Mouse (Mus musculus): ENCODE measurements around the gene Npdc1. TPM values are rescaled to one million over a fixed set of nuclear protein-coding genes. Genes with fewer than 3 reads are reported as not detected.
A peak's percentile ranks its signal among the peaks of the same experiment; 100 is the strongest.
"Not testable (repeated sequence)": the region's sequence is repeated elsewhere in the genome, so short reads cannot be mapped to it uniquely, and the experiment has no call there.

Gene Npdc1
- total RNA-seq, 2 experiments from 2014 or later = 33.1 to 35.2 TPM

DNA sequence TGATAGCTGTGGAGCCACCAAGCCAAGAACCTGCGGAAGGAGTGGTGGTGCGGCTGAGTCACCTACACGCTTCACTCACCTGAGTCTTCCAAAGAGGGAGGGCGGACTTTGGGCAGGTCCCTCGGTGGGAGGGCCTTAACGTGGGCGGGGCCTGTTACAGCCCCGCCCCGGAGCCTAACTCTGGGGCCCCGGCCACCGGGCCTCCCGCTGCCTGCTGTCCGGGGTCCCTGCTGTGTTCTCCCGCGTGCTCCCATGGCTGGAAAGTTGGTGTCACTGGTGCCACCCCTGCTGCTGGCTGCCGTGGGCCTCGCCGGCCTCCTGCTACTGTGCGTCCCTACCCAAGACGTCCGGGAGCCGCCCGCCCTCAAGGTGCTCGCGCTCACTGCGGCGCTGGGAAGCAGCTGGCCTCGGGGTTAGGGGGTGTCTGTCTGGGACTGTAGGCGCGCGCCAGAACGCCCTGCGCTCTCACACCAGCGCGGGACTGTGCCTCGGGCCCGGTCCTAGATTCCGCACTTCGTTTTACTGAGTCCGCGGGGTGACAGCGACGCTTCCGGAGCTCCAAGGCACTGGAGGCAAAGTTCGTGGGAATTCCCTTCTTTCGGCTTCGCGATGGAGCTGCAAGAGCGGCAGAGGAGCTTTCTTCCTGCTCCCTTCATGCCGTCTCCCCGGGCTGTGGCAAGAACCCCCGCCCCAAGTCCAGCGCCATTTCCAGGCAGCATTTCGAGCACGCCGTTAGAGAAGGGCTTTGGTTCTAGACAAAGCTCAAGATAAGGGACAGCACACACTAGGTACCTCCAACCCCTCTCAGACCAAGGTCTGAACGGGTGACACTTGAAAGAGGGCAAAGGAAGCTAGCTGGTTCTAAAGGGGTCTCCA lies 3.2 kb upstream of the Npdc1 start, which contains the start of gene Entpd2:
TSS of gene Entpd2 (plus strand) at position 154 of the 876 bp plus-strand sequence.
- peak; percentile 49 for DNase-seq

GRCm38 (mm10) chr2:25396597-25396983 lies 2.6 kb upstream of the Npdc1 start:
- peak; percentile 27 for DNase-seq

GRCm38 (mm10) chr2:25397010-25397409 lies 2.1 kb upstream of the Npdc1 start:
- DNase-seq = no peak

DNA sequence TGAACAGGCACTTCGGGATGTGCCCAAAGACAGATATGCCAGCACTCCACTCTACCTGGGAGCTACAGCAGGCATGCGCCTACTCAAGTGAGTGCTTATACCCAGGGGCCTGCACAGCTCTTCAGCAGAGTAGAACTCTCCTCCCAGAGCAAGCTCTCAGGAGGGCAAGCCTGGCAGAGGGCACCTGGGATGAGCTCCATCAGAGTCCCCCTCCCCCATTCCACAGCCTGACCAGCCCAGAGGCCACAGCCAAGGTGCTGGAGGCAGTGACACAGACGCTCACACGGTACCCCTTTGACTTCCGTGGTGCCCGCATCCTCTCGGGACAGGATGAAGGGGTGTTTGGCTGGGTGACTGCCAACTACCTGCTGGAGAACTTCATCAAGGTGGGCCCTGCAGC lies 1.1 kb upstream of the Npdc1 start:
- no peak for DNase-seq

GRCm38 (mm10) chr2:25400291-25400690 lies 1.1 kb downstream of the Npdc1 start:
- peak; percentile 36 for DNase-seq

- DNase-seq = peak; percentile 64
These were observed 1.6 kb downstream of the Npdc1 start for GRCm38 (mm10) chr2:25400764-25401163.

DNA sequence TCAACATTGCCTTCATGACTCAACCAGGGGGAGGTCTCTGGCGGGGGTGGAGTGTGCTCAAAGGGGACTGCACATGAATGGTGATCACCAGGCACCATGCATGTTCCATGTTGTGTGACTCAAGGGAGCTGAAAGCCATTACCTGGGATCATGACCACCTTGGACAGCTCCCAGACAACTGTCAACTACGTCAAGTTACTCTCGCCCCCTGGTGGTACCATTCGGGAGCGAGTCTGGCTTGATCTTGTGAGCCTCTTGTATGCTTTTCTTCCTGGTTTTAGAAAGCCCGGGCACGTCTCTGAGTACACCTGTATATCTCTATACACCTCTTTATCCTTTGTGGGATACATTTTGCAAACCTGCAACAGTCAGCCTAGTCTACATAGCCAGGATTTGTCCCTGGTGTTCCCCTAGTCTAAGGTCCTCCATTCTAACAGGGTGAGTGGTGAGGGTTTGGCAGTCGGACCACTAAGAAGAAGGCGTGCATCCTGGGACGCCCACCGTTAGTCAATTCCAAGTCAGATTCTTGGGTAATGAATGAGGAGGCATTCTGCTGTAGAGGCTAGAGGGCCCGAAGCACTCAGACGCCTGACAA lies 3.3 kb downstream of the Npdc1 start:
- DNase-seq = peak; percentile 87

DNA sequence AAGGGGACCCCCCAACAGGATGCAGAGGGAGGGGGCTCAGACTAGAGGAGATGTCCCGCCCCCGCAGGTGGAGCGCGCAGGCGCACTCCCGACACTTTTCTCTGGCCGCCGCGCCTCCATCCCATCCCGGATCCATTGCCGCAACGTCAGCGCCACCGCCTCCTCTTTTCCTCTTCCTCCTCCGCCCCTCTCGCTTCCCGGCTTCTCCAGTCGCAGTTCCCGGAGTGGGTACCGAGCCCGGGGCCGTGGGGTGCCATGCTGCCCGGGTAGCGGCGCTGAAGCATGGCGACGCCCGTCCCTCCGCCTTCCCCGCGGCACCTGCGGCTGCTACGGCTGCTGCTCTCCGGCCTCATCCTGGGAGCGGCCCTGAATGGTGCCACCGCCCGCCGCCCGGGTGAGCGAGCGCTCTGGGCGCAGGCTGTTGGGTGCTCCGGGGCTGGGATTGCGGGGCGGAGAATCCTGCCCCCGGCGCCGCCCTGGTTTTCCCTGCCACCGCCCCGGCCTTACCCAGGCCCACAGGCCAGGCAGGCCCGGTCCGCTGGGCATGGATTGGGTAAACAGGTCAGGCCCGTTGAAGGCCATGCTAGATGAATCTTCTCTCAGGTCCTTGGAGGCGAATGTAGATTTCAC lies 3.9 kb downstream of the Npdc1 start:
- DNase-seq = peak; percentile 76

- DNase-seq = no peak
These were observed 4.8 kb downstream of the Npdc1 start for GRCm38 (mm10) chr2:25403994-25404393.

DNA sequence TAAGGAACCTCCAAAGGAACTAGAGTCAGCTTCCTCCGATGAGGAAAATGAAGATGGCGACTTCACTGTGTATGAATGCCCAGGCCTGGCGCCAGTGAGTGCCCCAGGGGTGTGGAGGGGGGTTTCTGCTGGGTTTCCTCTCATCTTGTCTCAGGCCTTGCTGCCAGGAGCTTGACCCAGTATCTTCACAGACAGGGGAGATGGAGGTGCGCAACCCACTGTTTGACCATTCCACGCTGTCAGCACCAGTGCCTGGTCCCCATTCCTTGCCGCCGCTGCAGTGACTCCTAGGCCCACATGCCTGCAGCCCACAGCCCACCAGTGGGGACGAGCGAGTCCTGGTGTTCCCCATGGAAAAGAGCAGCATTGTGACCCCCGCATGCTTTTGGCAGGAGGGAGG lies 9.8 kb downstream of the Npdc1 start:
- no peak for DNase-seq

GRCm38 (mm10) chr2:25413436-25413835 lies 14.3 kb downstream of the Npdc1 start:
- DNase-seq = not testable (repeated sequence)

- no peak for DNase-seq
These were observed 18.3 kb downstream of the Npdc1 start for GRCm38 (mm10) chr2:25417426-25417825.

DNA sequence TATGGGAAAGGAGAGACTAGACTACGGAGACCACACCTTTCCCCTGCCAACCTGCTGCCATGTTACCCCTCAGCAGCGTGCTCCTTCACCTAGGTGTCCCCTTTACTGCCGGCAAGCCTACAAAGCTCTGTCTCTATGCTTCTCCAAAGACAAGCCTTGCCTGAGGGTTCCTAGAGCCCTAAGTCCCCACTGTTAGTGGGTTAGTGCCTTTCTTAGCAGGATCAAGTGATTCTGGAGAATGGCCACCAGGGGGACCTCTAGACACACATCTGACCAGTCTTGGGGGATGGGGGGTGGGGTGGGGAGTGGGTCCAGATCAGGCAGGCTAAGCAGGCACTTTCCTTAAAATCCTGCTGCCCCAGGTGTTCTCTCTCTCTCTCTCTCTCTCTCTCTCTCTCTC lies 22.7 kb downstream of the Npdc1 start:
- peak; percentile 53 for DNase-seq

- no peak for DNase-seq
These were observed 23.6 kb downstream of the Npdc1 start, which contains the start of gene Fut7 for GRCm38 (mm10) chr2:25422587-25423410. Gene Fut7 (plus strand): TSS chr2:25423267.

- DNase-seq = no peak
These were observed 24.5 kb downstream of the Npdc1 start for GRCm38 (mm10) chr2:25423626-25424025.

DNA sequence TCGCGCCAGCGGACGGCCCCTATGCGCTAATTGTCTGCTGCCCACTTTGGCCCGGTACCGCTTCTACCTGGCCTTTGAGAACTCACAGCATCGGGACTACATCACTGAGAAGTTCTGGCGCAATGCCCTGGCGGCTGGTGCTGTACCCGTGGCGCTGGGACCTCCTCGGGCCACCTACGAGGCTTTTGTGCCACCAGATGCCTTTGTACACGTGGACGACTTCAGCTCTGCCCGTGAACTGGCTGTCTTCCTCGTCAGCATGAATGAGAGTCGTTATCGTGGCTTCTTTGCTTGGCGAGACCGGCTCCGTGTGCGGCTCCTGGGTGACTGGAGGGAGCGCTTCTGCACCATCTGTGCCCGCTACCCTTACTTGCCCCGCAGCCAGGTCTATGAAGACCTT lies 26.3 kb downstream of the Npdc1 start:
- DNase-seq = no peak

DNA sequence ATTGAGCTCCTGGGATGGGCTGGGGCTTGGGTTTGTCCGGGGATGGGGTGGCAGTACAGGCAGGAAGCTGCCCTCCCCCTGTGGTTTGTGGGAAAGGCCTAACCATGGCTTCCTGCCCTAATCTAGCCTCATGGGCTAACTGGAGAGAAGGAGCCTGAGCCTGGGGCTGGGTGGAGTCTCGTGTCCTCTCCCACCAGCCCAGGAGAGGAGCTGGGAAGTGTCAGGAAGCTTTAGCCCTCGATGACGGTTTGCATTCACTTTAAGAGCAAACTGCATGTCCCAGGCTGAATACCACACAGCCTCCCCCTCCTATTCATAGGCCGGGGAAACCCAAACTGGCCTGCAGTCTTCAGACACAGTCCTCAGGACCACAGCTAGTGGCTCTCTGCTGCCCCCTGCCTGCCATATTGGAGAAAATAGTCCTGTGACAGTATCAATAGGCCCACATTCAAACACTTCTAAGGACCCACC lies 27.6 kb downstream of the Npdc1 start:
- DNase-seq = peak; percentile 74

GRCm38 (mm10) chr2:25427256-25427655 lies 28.1 kb downstream of the Npdc1 start:
- no peak for DNase-seq

DNA sequence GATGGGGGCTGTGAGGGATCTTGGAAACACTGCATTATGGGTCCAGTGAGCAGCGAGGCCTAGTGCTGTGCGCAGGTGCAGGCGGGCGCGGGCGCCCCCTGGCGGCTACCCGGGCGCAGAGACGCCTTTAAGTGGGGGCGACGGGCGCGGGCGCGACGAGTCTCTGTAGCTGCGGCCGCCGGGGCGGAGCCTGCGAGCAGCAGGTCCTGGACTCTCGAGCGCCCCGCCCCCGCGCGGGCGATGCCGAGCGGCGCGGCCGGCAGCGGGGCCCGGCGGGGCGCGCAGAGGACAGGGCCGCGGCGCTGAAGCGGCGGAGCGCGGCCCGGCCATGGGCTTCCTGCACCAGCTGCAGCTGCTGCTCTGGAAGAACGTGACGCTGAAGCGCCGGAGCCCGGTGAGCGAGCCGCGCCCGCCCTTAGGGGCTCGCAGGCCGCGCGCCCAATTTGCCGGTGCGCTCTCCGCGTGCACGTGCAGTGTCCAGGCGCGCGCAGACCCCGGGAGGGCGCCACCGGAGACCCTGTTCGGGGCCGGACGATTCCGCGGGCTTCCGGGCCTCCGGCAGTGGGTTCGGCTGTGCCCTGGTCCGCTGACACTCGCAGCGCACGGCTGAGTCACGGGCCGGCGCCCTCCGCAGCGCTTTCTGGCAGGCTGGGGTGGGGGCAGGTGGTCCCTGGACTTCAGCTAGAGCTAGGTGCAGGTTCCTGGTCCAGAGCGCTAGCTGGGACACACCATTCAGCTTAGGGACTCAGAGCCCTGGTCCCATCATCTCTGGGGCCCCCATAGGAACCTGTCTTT lies 29.5 kb downstream of the Npdc1 start, which contains the start of gene Abca2:
TSS of gene Abca2 (plus strand) at position 262 of the 795 bp plus-strand sequence.
- peak; percentile 96 for DNase-seq

GRCm38 (mm10) chr2:25429435-25430180 lies 30.5 kb downstream of the Npdc1 start:
- peak; percentile 36 for DNase-seq

Data from heart, postnatal 4 days (tissue).